Mouse (Mus musculus) C2C12 (cell line): ENCODE results near the gene Lrrc7.

Experiments
- CEBPB ChIP-seq: IDR thresholded peaks from one replicate; pipeline ENCODE4 v1.6.1; 2011; ENCODE audit warnings: low read depth, mild to moderate bottlenecking, control low read depth, moderate library complexity
- CTCF ChIP-seq: IDR thresholded peaks from one replicate; pipeline ENCODE4 v1.5.1; 2011; ENCODE audit not compliant: control insufficient read depth, insufficient read depth, insufficient read length
- MYOG ChIP-seq: IDR thresholded peaks from one replicate; pipeline ENCODE4 v1.6.1; 2011; ENCODE audit not compliant: control insufficient read depth, insufficient read length; ENCODE audit errors: extremely low read depth
- USF1 ChIP-seq: IDR thresholded peaks from one replicate; pipeline ENCODE4 v1.6.1; 2011; ENCODE audit warnings: low read depth, mild to moderate bottlenecking, control low read depth, moderate library complexity

GRCm38 (mm10) chr3:158163127-158163526 lies 398.9 kb downstream of the Lrrc7 start:
- no peak for TF ChIP-seq USF1
- no peak for TF ChIP-seq CTCF
- no peak for TF ChIP-seq MYOG
- TF ChIP-seq CEBPB: no peak
